ENCODE assay signal across 22 mouse cellular contexts in genomic region chr19:24785056-24785675, GRCm38 (mm10).
DNase-seq lines count a peak whose midpoint lies in the region; ATAC-seq and TF ChIP-seq lines count a peak whose summit lies in the region.
"Had no signal": no experiment of that assay in that cellular context is flagged by ENCODE, and none has a peak within 500 bp of the region (broad histone marks: within the 10 kb centered on the region; RNA-seq: fewer than 3 reads in every experiment).

No protein-coding gene starts in this region.

- peaks cover 53% of the 10 kb centered on the region for H3K4me1 ChIP-seq in heart, embryonic 10.5 days
- peaks cover 54% of the 10 kb centered on the region for H3K4me1 ChIP-seq in embryonic facial prominence, embryonic 10.5 days
- H3K4me1 ChIP-seq in limb, embryonic 11.5 days (ENCODE audit: control insufficient read depth, insufficient read depth, low read length) = peaks cover 31% of the 10 kb centered on the region

- no peak for TF ChIP-seq CTCF in brain, embryonic 14.5 days (IDR thresholded peaks at IDR 0.05; ENCODE audit: borderline replicate concordance, extremely low read depth, insufficient read depth, insufficient read length)

- 0 out of 2 replicates have a peak, but pooled peaks cover 2% of the 10 kb centered on the region for H3K36me3 ChIP-seq in heart, embryonic 10.5 days
- no peaks in the 10 kb centered on the region for H3K36me3 ChIP-seq in embryonic facial prominence, embryonic 10.5 days (replicated peaks)
- H3K36me3 ChIP-seq in limb, embryonic 11.5 days (ENCODE audit: control insufficient read depth, insufficient read depth, low read length) = no peaks in the 10 kb centered on the region
- H3K36me3 ChIP-seq: forebrain, embryonic 10.5 days; neural tube, embryonic 13.5 days had no signal

- H3K27me3 ChIP-seq in heart, embryonic 10.5 days (ENCODE audit: insufficient read depth, poor library complexity, severe bottlenecking) = no peaks in the 10 kb centered on the region
- no peaks in the 10 kb centered on the region for H3K27me3 ChIP-seq in embryonic facial prominence, embryonic 10.5 days (replicated peaks; ENCODE audit: low read depth, poor library complexity, severe bottlenecking)
- H3K27me3 ChIP-seq in limb, embryonic 11.5 days (ENCODE audit: control insufficient read depth, insufficient read depth, low read length) = no peaks in the 10 kb centered on the region
- H3K27me3 ChIP-seq: neural tube, embryonic 13.5 days had no signal

- no peak overlapping the region for H3K4me2 ChIP-seq in limb, embryonic 11.5 days (ENCODE audit: low read depth, severe bottlenecking)
- H3K4me2 ChIP-seq: heart, embryonic 11.5 days; liver, embryonic 11.5 days; neural tube, embryonic 13.5 days had no signal

- no peak for TF ChIP-seq POLR2A in brain, embryonic 14.5 days (IDR thresholded peaks at IDR 0.05; ENCODE audit: borderline replicate concordance, extremely low read depth, insufficient read depth, insufficient read length, poor library complexity, severe bottlenecking)

- peak; percentile 39 for ATAC-seq in limb, embryonic 11.5 days (ENCODE audit: insufficient number of reproducible peaks, low FRiP score, low TSS enrichment, low read depth)

- H3K9ac ChIP-seq in limb, embryonic 11.5 days (ENCODE audit: low read length) = no peak overlapping the region
- H3K9ac ChIP-seq: neural tube, embryonic 13.5 days had no signal

- H3K27ac ChIP-seq in heart, embryonic 10.5 days = 0 out of 2 replicates have a peak overlapping the region, but pooled peaks have one; percentile 42
- H3K27ac ChIP-seq in embryonic facial prominence, embryonic 10.5 days (replicated peaks) = peak overlapping the region; percentile 76
- no peak overlapping the region for H3K27ac ChIP-seq in limb, embryonic 11.5 days (replicated peaks; ENCODE audit: low read depth, low read length)
- H3K27ac ChIP-seq: forebrain, embryonic 10.5 days; neural tube, embryonic 13.5 days had no signal

- no peak overlapping the region for H3K4me3 ChIP-seq in heart, embryonic 10.5 days
- H3K4me3 ChIP-seq in embryonic facial prominence, embryonic 10.5 days = no peak overlapping the region
- no peak overlapping the region for H3K4me3 ChIP-seq in limb, embryonic 11.5 days (ENCODE audit: low read depth, low read length)
- H3K4me3 ChIP-seq: forebrain, embryonic 10.5 days; neural tube, embryonic 13.5 days had no signal

- no peaks in the 10 kb centered on the region for H3K9me3 ChIP-seq in heart, embryonic 10.5 days
- H3K9me3 ChIP-seq in embryonic facial prominence, embryonic 10.5 days = no peaks in the 10 kb centered on the region
- no peaks in the 10 kb centered on the region for H3K9me3 ChIP-seq in limb, embryonic 11.5 days (ENCODE audit: control insufficient read depth, low read length)
- H3K9me3 ChIP-seq: forebrain, embryonic 10.5 days; neural tube, embryonic 13.5 days had no signal

- intact Hi-C loops in heart, postnatal 36 days (cut with DNase I) = no loop called here

- peak; percentile 69 for DNase-seq in heart, embryonic 10.5 days (ENCODE audit: low spot score)
- no peak for DNase-seq in heart, postnatal 36 days
- peak; percentile 28 for DNase-seq in brain, embryonic 14.5 days (ENCODE audit: low read depth)
- peak; percentile 56 for DNase-seq in embryonic facial prominence, embryonic 10.5 days (ENCODE audit: low spot score)
- peak; percentile 69 for DNase-seq in limb, embryonic 11.5 days (ENCODE audit: low spot score)
- DNase-seq in spleen, postnatal 4 days (ENCODE audit: low spot score in 2 of 2) = no peak
- DNase-seq in kidney, postnatal 25 days = no peak
- no peak for DNase-seq in layer of hippocampus, adult 11-12 months (ENCODE audit: low spot score)
- DNase-seq: adrenal gland, postnatal 10 days; cerebellum, adult 2 months; gastrocnemius, postnatal 25 days; heart, postnatal 14 days; kidney, postnatal 10 days; layer of hippocampus, adult 9-11 months; lung, adult 2 months; lung, postnatal 4 days; right cerebral cortex, postnatal 14 days; thymus, postnatal 4 days had no signal

- WGBS in heart, embryonic 10.5 days = 71% methylated on average over 15 of the region's 15 CpGs
- 52% methylated on average over 15 of the region's 15 CpGs for WGBS in embryonic facial prominence, embryonic 10.5 days
- 25% methylated on average over 15 of the region's 15 CpGs for WGBS in limb, embryonic 11.5 days

Comparison
In these comparisons a context has a peak if more than half of its experiments do, and no peak if none do; other contexts are left out.
1. DNase-seq: peak in heart, embryonic 10.5 days (single experiment), brain, embryonic 14.5 days (single experiment), embryonic facial prominence, embryonic 10.5 days (single experiment) and limb, embryonic 11.5 days (single experiment); none in heart, postnatal 36 days (0 of 2), spleen, postnatal 4 days (0 of 2), kidney, postnatal 25 days (0 of 2) and layer of hippocampus, adult 11-12 months (single experiment).